Mouse (Mus musculus): ENCODE measurements around the gene Klhl35. TPM values are rescaled to one million over a fixed set of nuclear protein-coding genes. Genes with fewer than 3 reads are reported as not detected.

Klhl35 gene
- 6.0 and 6.2 TPM in 2 replicates for polyA plus RNA-seq (2012; rRNA removed)

DNA sequence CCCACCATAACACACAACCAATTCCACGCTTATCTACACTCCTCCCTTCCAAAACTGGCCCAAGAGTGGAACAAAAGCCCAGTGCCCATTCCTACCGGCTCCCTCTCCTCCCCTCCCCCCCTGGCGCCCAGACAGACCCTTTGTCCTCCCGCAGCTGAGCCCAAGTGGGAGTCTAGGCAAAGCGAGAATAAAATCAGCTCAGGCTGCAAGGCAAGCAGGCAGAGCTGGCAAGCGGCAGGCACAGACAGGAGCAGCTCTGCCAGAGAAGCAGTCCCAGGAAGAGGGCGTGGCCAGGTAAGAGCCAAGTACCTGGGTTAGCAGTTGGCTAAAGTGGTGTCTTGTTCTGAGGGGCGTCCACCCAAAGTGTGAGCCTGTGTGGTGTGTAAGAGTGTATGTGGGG is at the start of gene Klhl35:
Gene Klhl35 (plus strand): TSS at position 194 of the 400 bp plus-strand sequence.

DNA sequence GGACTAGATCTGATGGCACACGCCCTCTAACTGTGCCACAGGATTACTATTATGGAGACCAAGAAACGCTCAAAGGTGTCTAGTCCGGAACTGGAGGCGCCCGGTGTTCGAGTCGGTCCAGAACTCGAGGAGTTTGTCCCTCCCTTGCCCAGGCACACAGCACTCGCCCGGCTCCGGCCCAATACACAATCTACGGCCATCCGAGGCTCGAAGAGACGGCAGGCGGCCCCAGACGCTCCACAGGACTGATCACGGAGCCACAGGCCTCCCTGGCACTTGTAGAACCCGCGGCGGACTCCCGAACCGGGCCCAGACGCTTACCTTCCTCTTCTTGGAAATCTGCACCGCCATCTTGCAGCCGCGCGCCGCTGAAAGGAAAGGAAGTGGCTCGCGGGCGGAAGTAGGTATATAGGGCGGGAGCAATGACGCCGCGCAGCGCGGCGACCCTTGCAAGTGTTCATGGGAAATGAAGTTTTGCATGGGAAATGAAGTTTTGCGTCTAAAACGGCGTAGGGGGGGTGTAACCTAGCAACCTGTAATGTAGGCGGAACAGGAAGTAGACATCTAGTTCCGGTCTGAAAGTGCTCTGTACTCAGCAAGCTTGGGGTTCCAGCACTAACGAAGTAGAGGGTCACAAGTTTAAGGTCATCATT is 17.6 kb downstream of the Klhl35 start, which contains the start of gene Rps3:
Gene Rps3 (minus strand): TSS at position 468 of the 653 bp plus-strand sequence.

Other genes starting within 250 kb of the Klhl35 start
- 0.31 and 0.72 TPM in 2 replicates for gene Mogat2, start 227.4 kb upstream of the Klhl35 start, polyA plus RNA-seq (2012; rRNA removed)
- gene Map6, start 198.6 kb upstream of the Klhl35 start, polyA plus RNA-seq (2012; rRNA removed), result 148 and 153 TPM in 2 replicates
- gene Serpinh1, start 112.8 kb upstream of the Klhl35 start, polyA plus RNA-seq (2012; rRNA removed), result 91.7 and 128 TPM in 2 replicates
- gene Gdpd5, start 84.6 kb upstream of the Klhl35 start, polyA plus RNA-seq (2012; rRNA removed), result 37.3 and 43.1 TPM in 2 replicates
- gene Rps3, start 17.7 kb downstream of the Klhl35 start, polyA plus RNA-seq (2012; rRNA removed), result 799 and 859 TPM in 2 replicates
- 64.8 and 65.7 TPM in 2 replicates for gene Arrb1, start 69.5 kb downstream of the Klhl35 start, polyA plus RNA-seq (2012; rRNA removed)
- gene Tpbgl, start 161.1 kb downstream of the Klhl35 start, polyA plus RNA-seq (2012; rRNA removed), result 1.5 and 1.8 TPM in 2 replicates
- 7.0 and 7.1 TPM in 2 replicates for gene Slco2b1, start 245.3 kb downstream of the Klhl35 start, polyA plus RNA-seq (2012; rRNA removed)

Measured in central nervous system, embryonic 18 days (tissue).